Mouse (Mus musculus) heart, adult 2 months (tissue): ENCODE measurements around the gene Sobp. TPM values are rescaled to one million over a fixed set of nuclear protein-coding genes. Genes with fewer than 3 reads are reported as not detected.

Experiments
- DNase-seq, 2 experiments: peaks; one replicate each; pipeline ENCODE4 v3.0.0; 2021
- H3K27ac ChIP-seq: fragments of 200-600 bp; 2 replicates; pipeline ENCODE4 v1.8.1; 2022
- H3K27me3 ChIP-seq: fragments of 200-500 bp; 2 replicates; pipeline ENCODE4 v1.6.1; 2012; ENCODE audit warnings: mild to moderate bottlenecking, low read length, inconsistent platforms, mixed read lengths; ENCODE audit not compliant: control insufficient read depth, insufficient read depth
- H3K36me3 ChIP-seq: fragments of 200-500 bp; 2 replicates; pipeline ENCODE4 v1.6.1; 2012; ENCODE audit warnings: low read length, inconsistent platforms; ENCODE audit not compliant: control insufficient read depth, insufficient read depth
- H3K4me1 ChIP-seq: fragments of 200-500 bp; 2 replicates; pipeline ENCODE4 v1.6.1; 2011; ENCODE audit warnings: low read length; ENCODE audit not compliant: control insufficient read depth, insufficient read depth
- H3K4me3 ChIP-seq: fragments of 200-600 bp; 2 replicates; pipeline ENCODE4 v1.8.1; 2022
- H3K79me2 ChIP-seq: fragments of 200-500 bp; replicated peaks from 2 replicates; pipeline ENCODE4 v1.6.1; 2012; ENCODE audit warnings: mild to moderate bottlenecking, inconsistent platforms, low read length, moderate library complexity, mixed read lengths; ENCODE audit not compliant: control insufficient read depth, insufficient read depth
- H3K9ac ChIP-seq: fragments of 200-500 bp; 2 replicates; pipeline ENCODE4 v1.6.1; 2012; ENCODE audit warnings: low read depth, mild to moderate bottlenecking, control low read depth, inconsistent platforms, low read length, mixed read lengths
- CTCF ChIP-seq: fragments of 200-600 bp; IDR thresholded peaks from 2 replicates; pipeline ENCODE4 v1.8.1; 2022; ENCODE audit warnings: antibody characterized with exemption, mild to moderate bottlenecking, moderate library complexity
- EP300 ChIP-seq: fragments of 200-500 bp; IDR thresholded peaks from 2 replicates; pipeline ENCODE4 v1.6.1; 2011; ENCODE audit warnings: low read depth, low read length, control low read depth; ENCODE audit not compliant: insufficient read depth
- POLR2A ChIP-seq: fragments of 200-500 bp; IDR thresholded peaks from 2 replicates; pipeline ENCODE4 v1.6.1; 2011; ENCODE audit warnings: mild to moderate bottlenecking, low read depth, low read length, control low read depth; ENCODE audit not compliant: insufficient read depth
- WGBS: fragments of 180-500 bp; shearing (Covaris S2); methylation state at CpG from one replicate; pipeline ENCODE4 v1.1.7; 2018; 5-methylcytosine and 5-hydroxymethylcytosine counted together
- intact Hi-C: fragments of 180-260 bp; cut with DNase I; formaldehyde crosslinking; loops from one replicate; pipeline ENCODE4 v1.15.1; 2025
- polyA plus RNA-seq: library from polyadenylated mRNA; depleted of rRNA; stranded (reverse); fragments of >200 nt; gene quantifications from 2 replicates; pipeline ENCODE4 v1.2.3, GENCODE M21; 2012
- total RNA-seq, 2 experiments: library from RNA; stranded (reverse); gene quantifications; 2 replicates each; pipeline ENCODE4 v1.2.3; 2021

Sobp gene
- total and polyA plus RNA-seq, 3 experiments = 5.1 to 16.7 (median 16.5) TPM

- intact Hi-C loops = no loop called here
- Histone ChIP-seq H3K4me1 (peaks cover 1% of the 10 kb centered on the region; the same call in 1 of the 2 replicates), H3K36me3 (no peaks in the 10 kb centered on the region; the same call in 1 of the 2 replicates), H3K27ac (no peak overlapping the region; the same call in 1 of the 2 replicates), H3K79me2 (no peaks in the 10 kb centered on the region), H3K4me3 (no peak overlapping the region; the same call in 1 of the 2 replicates), H3K27me3 (no peaks in the 10 kb centered on the region), H3K9ac (no peak overlapping the region)
- DNase-seq = peak; percentile 44 to 53
- 41% methylated on average over 13 of the region's 13 CpGs for WGBS
- TF ChIP-seq CTCF = no peak
Measured at GRCm38 (mm10) chr10:43002066-43002678, 172.2 kb downstream of the Sobp start.

DNA sequence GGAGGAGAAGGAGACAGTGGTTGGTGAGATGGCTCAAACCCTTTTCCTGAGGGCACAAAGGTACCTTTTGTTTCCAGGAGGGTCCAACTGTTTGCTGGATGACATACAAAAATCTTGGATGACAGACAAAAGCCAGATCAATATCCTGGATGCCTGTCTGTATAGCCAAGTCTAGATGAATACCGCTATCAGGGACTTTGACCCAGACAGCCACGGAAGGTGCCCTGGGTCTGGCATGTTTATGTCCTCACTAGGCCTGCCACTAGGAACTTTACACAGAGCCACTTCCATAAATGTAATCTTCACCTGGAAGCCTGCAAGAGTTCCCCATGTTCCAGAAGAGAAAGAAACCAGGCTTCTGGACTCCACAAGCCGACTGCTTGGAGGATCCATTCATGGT lies 172.9 kb downstream of the Sobp start:
- H3K36me3 ChIP-seq = no peaks in the 10 kb centered on the region; the same call in 1 of the 2 replicates
- WGBS = 83% methylated on average over 3 of the region's 3 CpGs
- DNase-seq = no peak
- H3K9ac ChIP-seq = no peak overlapping the region
- H3K4me1 ChIP-seq = peaks cover 1% of the 10 kb centered on the region; the same call in 1 of the 2 replicates
- intact Hi-C loops = no loop called here
- H3K27me3 ChIP-seq = no peaks in the 10 kb centered on the region
- TF ChIP-seq POLR2A (no peak), CTCF (no peak), EP300 (no peak)
- no peak overlapping the region for H3K4me3 ChIP-seq
- no peaks in the 10 kb centered on the region for H3K79me2 ChIP-seq
- H3K27ac ChIP-seq = no peak overlapping the region

DNA sequence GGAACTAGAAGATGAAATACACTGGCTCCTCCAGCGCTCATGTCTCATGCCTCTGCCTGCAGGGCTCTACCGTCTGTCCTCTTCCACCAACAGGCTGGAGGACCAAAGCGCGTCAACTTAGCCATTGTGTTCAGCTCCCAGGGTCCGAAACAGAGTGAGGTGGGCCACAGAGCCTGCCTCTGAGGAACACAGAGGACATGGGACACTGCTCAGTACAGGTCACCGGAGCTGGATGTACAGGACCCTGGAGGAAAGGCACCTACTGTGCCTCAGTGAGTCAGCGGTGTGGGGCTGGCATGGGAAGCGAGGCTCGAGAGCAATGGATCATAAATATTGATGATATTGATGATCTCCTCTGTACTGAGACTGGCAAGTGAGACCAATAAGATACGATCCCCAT lies 175.0 kb downstream of the Sobp start:
- peaks cover 3% of the 10 kb centered on the region for H3K4me1 ChIP-seq
- TF ChIP-seq CTCF = no peak
- TF ChIP-seq EP300 = no peak
- no peak for TF ChIP-seq POLR2A
- WGBS = 95% methylated on average over 10 of the region's 10 CpGs
- no peak for DNase-seq
- H3K27ac ChIP-seq = no peak overlapping the region
- no peaks in the 10 kb centered on the region for H3K79me2 ChIP-seq
- no peak overlapping the region for H3K4me3 ChIP-seq
- no peaks in the 10 kb centered on the region for H3K27me3 ChIP-seq
- intact Hi-C loops = no loop called here
- H3K36me3 ChIP-seq = no peaks in the 10 kb centered on the region
- H3K9ac ChIP-seq = no peak overlapping the region

GRCm38 (mm10) chr10:42997278-42997677 lies 177.1 kb downstream of the Sobp start:
- Histone ChIP-seq H3K4me3 (no peak overlapping the region), H3K9ac (no peak overlapping the region), H3K4me1 (peaks cover 1% of the 10 kb centered on the region; the same call in 1 of the 2 replicates), H3K79me2 (no peaks in the 10 kb centered on the region), H3K27me3 (no peaks in the 10 kb centered on the region), H3K36me3 (no peaks in the 10 kb centered on the region), H3K27ac (no peak overlapping the region)
- DNase-seq = no peak
- TF ChIP-seq EP300 (no peak), CTCF (no peak), POLR2A (no peak)
- intact Hi-C loops = no loop called here
- WGBS = 90% methylated on average over 2 of the region's 2 CpGs

- intact Hi-C loops = no loop called here
- 34% methylated on average over 13 of the region's 13 CpGs for WGBS
- no peak for TF ChIP-seq POLR2A
- TF ChIP-seq CTCF = no peak
- TF ChIP-seq EP300 = no peak
- Histone ChIP-seq H3K4me3 (no peak overlapping the region), H3K36me3 (no peaks in the 10 kb centered on the region), H3K4me1 (peaks cover 1% of the 10 kb centered on the region; the same call in 1 of the 2 replicates), H3K27me3 (no peaks in the 10 kb centered on the region), H3K79me2 (no peaks in the 10 kb centered on the region), H3K9ac (no peak overlapping the region), H3K27ac (no peak overlapping the region)
- DNase-seq = no peak
Measured at GRCm38 (mm10) chr10:42995484-42995895, 178.8 kb downstream of the Sobp start.

DNA sequence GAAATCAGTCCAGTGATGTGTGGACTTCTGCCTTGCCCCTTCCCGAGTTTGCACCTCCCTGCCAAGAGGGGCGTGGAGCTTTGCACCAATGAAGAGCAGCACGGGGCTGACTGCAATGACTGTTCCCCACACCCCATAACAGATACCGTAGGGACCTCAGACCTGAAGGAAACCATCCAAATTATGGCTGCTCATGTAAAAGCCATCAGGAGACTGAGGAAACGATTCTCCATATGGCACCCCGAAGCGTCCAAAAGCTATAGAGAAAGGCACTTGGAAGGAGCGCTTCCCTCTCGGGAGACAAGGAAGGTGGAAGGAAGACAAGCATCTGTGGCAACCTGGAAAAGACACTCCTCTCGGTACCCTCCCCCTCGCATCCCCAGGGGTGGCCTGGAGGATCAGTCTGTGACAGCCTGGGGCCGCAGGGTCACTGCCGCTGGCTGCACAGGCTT lies 180.0 kb downstream of the Sobp start:
- no peaks in the 10 kb centered on the region for H3K36me3 ChIP-seq
- H3K27ac ChIP-seq = no peak overlapping the region
- WGBS = 41% methylated on average over 13 of the region's 13 CpGs
- peaks cover 1% of the 10 kb centered on the region; the same call in 1 of the 2 replicates for H3K4me1 ChIP-seq
- no peak for DNase-seq
- no peak overlapping the region for H3K4me3 ChIP-seq
- TF ChIP-seq POLR2A (no peak), CTCF (no peak), EP300 (no peak)
- no peak overlapping the region for H3K9ac ChIP-seq
- no peaks in the 10 kb centered on the region for H3K79me2 ChIP-seq
- intact Hi-C loops = loop anchor here (5.0 kb wide), 1 partner anchor 37 kb away; no protein-coding TSS in a partner anchor
- no peaks in the 10 kb centered on the region for H3K27me3 ChIP-seq
